22 mouse cellular contexts compared by ENCODE assay signal in genomic region chr7:105477433-105477700, GRCm38 (mm10). TPM values are rescaled to one million over a fixed set of nuclear protein-coding genes. Genes with fewer than 3 reads are reported as not detected.
DNase-seq lines count a peak whose midpoint lies in the region; ATAC-seq and TF ChIP-seq lines count a peak whose summit lies in the region.
"Had no signal": no experiment of that assay in that cellular context is flagged by ENCODE, and none has a peak within 500 bp of the region (broad histone marks: within the 10 kb centered on the region; RNA-seq: fewer than 3 reads in every experiment).

No protein-coding gene starts in this region.

- H3K27ac ChIP-seq in gastrocnemius, adult 2 months = peak overlapping the region; percentile 38; the same call in 1 of the 2 replicates
- H3K27ac ChIP-seq in heart, embryonic 13.5 days (replicated peaks) = peak overlapping the region; percentile 54; the same call in 1 of the 2 replicates
- H3K27ac ChIP-seq: forebrain, embryonic 12.5 days; hindbrain, embryonic 14.5 days; hindbrain, postnatal 0 days had no signal

- no peak overlapping the region for H3K9ac ChIP-seq in heart, embryonic 13.5 days
- H3K9ac ChIP-seq: forebrain, embryonic 12.5 days; hindbrain, embryonic 14.5 days had no signal

- 0 out of 2 replicates have a peak, but pooled peaks cover 4% of the 10 kb centered on the region for H3K36me3 ChIP-seq in heart, embryonic 13.5 days
- H3K36me3 ChIP-seq: forebrain, embryonic 12.5 days; G1E had no signal

- DNase-seq in gastrocnemius, adult 2 months = no peak
- no peak for DNase-seq in gastrocnemius, postnatal 25 days
- DNase-seq in heart, postnatal 4 days = no peak
- DNase-seq in retina, postnatal 1 day = peak; percentile 76
- no peak for DNase-seq in retina, embryonic 14.5 days (ENCODE audit: low spot score)
- DNase-seq in ovary, postnatal 10 days (ENCODE audit: low spot score) = no peak

- intact Hi-C loops in gastrocnemius, adult 2 months (cut with DNase I) = loop anchor here (1.0 to 5.0 kb wide), 2 partner anchors 40 to 67 kb away; no protein-coding TSS in a partner anchor

- no peaks in the 10 kb centered on the region for H3K9me3 ChIP-seq in heart, embryonic 13.5 days
- H3K9me3 ChIP-seq: forebrain, embryonic 12.5 days; G1E had no signal

- no peaks in the 10 kb centered on the region for H3K27me3 ChIP-seq in heart, embryonic 13.5 days (replicated peaks)
- H3K27me3 ChIP-seq: CH12.LX had no signal

- TF ChIP-seq CTCF in gastrocnemius, adult 2 months (IDR thresholded peaks at IDR 0.05) = no peak

- 88% methylated on average over 1 of the region's 1 CpGs for WGBS in heart, embryonic 13.5 days

- H3K4me3 ChIP-seq in gastrocnemius, adult 2 months = no peak overlapping the region
- H3K4me3 ChIP-seq in heart, embryonic 13.5 days = no peak overlapping the region
- H3K4me3 ChIP-seq: forebrain, embryonic 12.5 days had no signal

- H3K4me2 ChIP-seq in heart, embryonic 13.5 days = no peak overlapping the region
- H3K4me2 ChIP-seq: forebrain, embryonic 12.5 days; hindbrain, embryonic 14.5 days had no signal

- H3K4me1 ChIP-seq in heart, embryonic 13.5 days = peaks cover 43% of the 10 kb centered on the region

- ATAC-seq in heart, embryonic 13.5 days (ENCODE audit: extremely low read depth, insufficient number of reproducible peaks, low FRiP score, low TSS enrichment) = no peak
- ATAC-seq: activated CD4-positive, CD25-positive, alpha-beta regulatory T cell, adult 4 months; forebrain, embryonic 16.5 days; inflammation-experienced regulatory T-cells, adult 6 months; intestine, embryonic 16.5 days had no signal

RNA-seq across cellular contexts. Expression of gene Cavin3, which starts 4.7 kb away (rescaled TPM):
- 10 to 100 TPM in 1 of 2 experiments, 1 to 10 TPM in 1; 7.6 to 12.7 TPM for total RNA-seq in gastrocnemius, adult 2 months (2021)
- 10 to 100 TPM; 14.3 to 19.6 TPM for total RNA-seq in gastrocnemius, postnatal 25 days (2021)
- 74.7 and 80.5 TPM in 2 replicates for polyA plus RNA-seq in heart, embryonic 13.5 days (2015; fragmentation: Nextera tagmentation; extraction: Ambion mirVana)
- total RNA-seq in heart, postnatal 4 days (2021) = 10 to 100 TPM; 43.3 to 44.3 TPM
- total RNA-seq: CH12.LX, G1E had no signal
- polyA plus RNA-seq: activated CD4-positive, CD25-positive, alpha-beta regulatory T cell, adult 4 months; G1E; inflammation-experienced regulatory T-cells, adult 6 months had no signal

RNA-seq across cellular contexts. Expression of gene Cckbr, which starts 51.8 kb away (rescaled TPM):
- not detected for total RNA-seq in gastrocnemius, adult 2 months (2021)
- total RNA-seq in gastrocnemius, postnatal 25 days (2021) = not detected
- 0.11 and 0.18 TPM in 2 replicates for polyA plus RNA-seq in heart, embryonic 13.5 days (2015; fragmentation: Nextera tagmentation; extraction: Ambion mirVana)
- total RNA-seq in heart, postnatal 4 days (2021) = not detected
- total RNA-seq: adrenal gland, postnatal 25 days; CH12.LX; gastrocnemius, adult 18-20 months; gastrocnemius, postnatal 14 days; heart, adult 8-10 months; heart, postnatal 36 days had no signal
- polyA plus RNA-seq: activated CD4-positive, CD25-positive, alpha-beta regulatory T cell, adult 4 months; G1E; heart, embryonic 16.5 days; inflammation-experienced regulatory T-cells, adult 6 months had no signal
